Mouse (Mus musculus): ENCODE results near the gene Myo16. TPM values are rescaled to one million over a fixed set of nuclear protein-coding genes. Genes with fewer than 3 reads are reported as not detected.

Myo16 gene
- polyA plus RNA-seq, 1 experiment: 0.08 TPM

- Histone ChIP-seq H3K4me1 (ENCODE audit: control insufficient read depth, insufficient read depth, low read length) (no peaks in the 10 kb centered on the region), H3K27me3 (replicated peaks; ENCODE audit: control insufficient read depth, insufficient read depth, low read length) (no peaks in the 10 kb centered on the region), H3K27ac (ENCODE audit: insufficient read depth, low read depth, low read length) (no peak overlapping the region), H3K36me3 (ENCODE audit: control insufficient read depth, insufficient read depth, low read length) (no peaks in the 10 kb centered on the region), H3K4me3 (ENCODE audit: insufficient read depth, low read depth, low read length) (no peak overlapping the region)
- no peak for TF ChIP-seq POLR2A (IDR thresholded peaks at IDR 0.05; ENCODE audit: low read depth, low read length)
- no peak for TF ChIP-seq CTCF (conservative IDR thresholded peaks at IDR 0.05; ENCODE audit: insufficient read depth, insufficient read length, low read depth, low read length)
- no peak for DNase-seq
- 82% methylated on average over 1 of the region's 1 CpGs for WGBS
Observed at GRCm38 (mm10) chr8:10304721-10305120, 151.0 kb downstream of the Myo16 start.

GRCm38 (mm10) chr8:10307345-10307744 lies 153.6 kb downstream of the Myo16 start:
- Histone ChIP-seq H3K27ac (ENCODE audit: insufficient read depth, low read depth, low read length) (no peak overlapping the region), H3K36me3 (ENCODE audit: control insufficient read depth, insufficient read depth, low read length) (no peaks in the 10 kb centered on the region), H3K27me3 (replicated peaks; ENCODE audit: control insufficient read depth, insufficient read depth, low read length) (no peaks in the 10 kb centered on the region), H3K4me3 (ENCODE audit: insufficient read depth, low read depth, low read length) (no peak overlapping the region), H3K4me1 (ENCODE audit: control insufficient read depth, insufficient read depth, low read length) (no peaks in the 10 kb centered on the region)
- TF ChIP-seq POLR2A (IDR thresholded peaks at IDR 0.05; ENCODE audit: low read depth, low read length) (no peak), CTCF (conservative IDR thresholded peaks at IDR 0.05; ENCODE audit: insufficient read depth, insufficient read length, low read depth, low read length) (no peak)
- DNase-seq: no peak
- 21% methylated on average over 6 of the region's 6 CpGs for WGBS

DNA sequence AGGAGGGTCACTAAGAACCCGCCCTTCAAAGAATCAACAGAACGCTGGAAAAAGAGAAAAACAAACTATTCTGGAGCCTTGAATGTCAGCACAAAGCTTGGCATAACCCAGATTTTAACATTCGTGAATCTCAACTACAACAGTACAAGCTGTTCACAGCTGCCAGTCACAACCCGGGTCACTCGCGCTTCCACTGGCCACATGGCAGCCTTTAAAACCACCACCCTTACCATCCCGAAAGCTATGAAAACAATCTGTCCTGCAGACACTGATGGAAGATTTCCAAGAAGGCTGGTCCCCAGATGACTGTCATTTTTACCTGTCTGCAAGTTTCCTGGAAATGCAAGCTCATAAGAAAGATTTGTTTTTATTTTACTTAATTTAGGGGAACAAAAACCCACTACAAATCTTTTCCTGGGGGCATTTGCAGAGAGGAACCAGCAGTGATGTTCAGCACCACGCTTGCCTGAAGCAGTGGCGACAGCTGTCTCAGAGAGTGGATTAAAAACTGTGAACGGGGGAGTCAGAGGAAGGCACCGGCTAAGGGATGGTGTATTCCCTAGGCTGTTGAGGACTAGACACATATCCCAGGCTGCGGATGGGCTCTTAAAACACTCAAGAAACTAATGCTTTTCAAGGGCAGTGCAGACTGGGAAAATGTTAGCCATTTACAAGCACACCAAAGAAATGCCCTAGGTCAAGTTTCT lies 154.2 kb downstream of the Myo16 start:
- Histone ChIP-seq H3K27me3 (replicated peaks; ENCODE audit: control insufficient read depth, insufficient read depth, low read length) (no peaks in the 10 kb centered on the region), H3K4me1 (ENCODE audit: control insufficient read depth, insufficient read depth, low read length) (no peaks in the 10 kb centered on the region), H3K36me3 (ENCODE audit: control insufficient read depth, insufficient read depth, low read length) (no peaks in the 10 kb centered on the region), H3K4me3 (ENCODE audit: insufficient read depth, low read depth, low read length) (no peak overlapping the region), H3K27ac (ENCODE audit: insufficient read depth, low read depth, low read length) (no peak overlapping the region)
- TF ChIP-seq POLR2A (IDR thresholded peaks at IDR 0.05; ENCODE audit: low read depth, low read length) (no peak), CTCF (conservative IDR thresholded peaks at IDR 0.05; ENCODE audit: insufficient read depth, insufficient read length, low read depth, low read length) (no peak)
- 25% methylated on average over 12 of the region's 12 CpGs for WGBS
- DNase-seq: no peak

GRCm38 (mm10) chr8:10310470-10310869 lies 156.8 kb downstream of the Myo16 start:
- Histone ChIP-seq H3K36me3 (ENCODE audit: control insufficient read depth, insufficient read depth, low read length) (no peaks in the 10 kb centered on the region), H3K4me1 (ENCODE audit: control insufficient read depth, insufficient read depth, low read length) (no peaks in the 10 kb centered on the region), H3K27me3 (replicated peaks; ENCODE audit: control insufficient read depth, insufficient read depth, low read length) (no peaks in the 10 kb centered on the region), H3K27ac (ENCODE audit: insufficient read depth, low read depth, low read length) (no peak overlapping the region), H3K4me3 (ENCODE audit: insufficient read depth, low read depth, low read length) (no peak overlapping the region)
- WGBS: 79% methylated on average over 2 of the region's 2 CpGs
- DNase-seq: no peak
- TF ChIP-seq POLR2A (IDR thresholded peaks at IDR 0.05; ENCODE audit: low read depth, low read length) (no peak), CTCF (conservative IDR thresholded peaks at IDR 0.05; ENCODE audit: insufficient read depth, insufficient read length, low read depth, low read length) (no peak)

GRCm38 (mm10) chr8:10312316-10312715 lies 158.6 kb downstream of the Myo16 start:
- no peak overlapping the region for H3K27ac ChIP-seq (ENCODE audit: insufficient read depth, low read depth, low read length)
- H3K4me3 ChIP-seq (ENCODE audit: insufficient read depth, low read depth, low read length): no peak overlapping the region
- no peaks in the 10 kb centered on the region for H3K4me1 ChIP-seq (ENCODE audit: control insufficient read depth, insufficient read depth, low read length)
- no peaks in the 10 kb centered on the region for H3K36me3 ChIP-seq (ENCODE audit: control insufficient read depth, insufficient read depth, low read length)
- H3K27me3 ChIP-seq (replicated peaks; ENCODE audit: control insufficient read depth, insufficient read depth, low read length): no peaks in the 10 kb centered on the region
- WGBS: 40% methylated on average over 10 of the region's 10 CpGs
- TF ChIP-seq POLR2A (IDR thresholded peaks at IDR 0.05; ENCODE audit: low read depth, low read length) (no peak), CTCF (conservative IDR thresholded peaks at IDR 0.05; ENCODE audit: insufficient read depth, insufficient read length, low read depth, low read length) (no peak)
- DNase-seq: no peak

- TF ChIP-seq CTCF (conservative IDR thresholded peaks at IDR 0.05; ENCODE audit: insufficient read depth, insufficient read length, low read depth, low read length): no peak
- WGBS: 65% methylated on average over 5 of the region's 5 CpGs
- Histone ChIP-seq H3K36me3 (ENCODE audit: control insufficient read depth, insufficient read depth, low read length) (no peaks in the 10 kb centered on the region), H3K4me1 (ENCODE audit: control insufficient read depth, insufficient read depth, low read length) (no peaks in the 10 kb centered on the region), H3K4me3 (ENCODE audit: insufficient read depth, low read depth, low read length) (no peak overlapping the region), H3K27ac (ENCODE audit: insufficient read depth, low read depth, low read length) (no peak overlapping the region), H3K27me3 (replicated peaks; ENCODE audit: control insufficient read depth, insufficient read depth, low read length) (no peaks in the 10 kb centered on the region)
- no peak for DNase-seq
Observed at GRCm38 (mm10) chr8:10316201-10316600, 162.5 kb downstream of the Myo16 start.

- H3K27ac ChIP-seq (ENCODE audit: insufficient read depth, low read depth, low read length): no peak overlapping the region
- H3K4me3 ChIP-seq (ENCODE audit: insufficient read depth, low read depth, low read length): no peak overlapping the region
- H3K27me3 ChIP-seq (replicated peaks; ENCODE audit: control insufficient read depth, insufficient read depth, low read length): no peaks in the 10 kb centered on the region
- WGBS: 77% methylated on average over 7 of the region's 7 CpGs
- H3K4me1 ChIP-seq (ENCODE audit: control insufficient read depth, insufficient read depth, low read length): no peaks in the 10 kb centered on the region
- DNase-seq: no peak
- TF ChIP-seq CTCF (conservative IDR thresholded peaks at IDR 0.05; ENCODE audit: insufficient read depth, insufficient read length, low read depth, low read length) (no peak), POLR2A (IDR thresholded peaks at IDR 0.05; ENCODE audit: low read depth, low read length) (no peak)
- no peaks in the 10 kb centered on the region for H3K36me3 ChIP-seq (ENCODE audit: control insufficient read depth, insufficient read depth, low read length)
Observed at GRCm38 (mm10) chr8:10318103-10318502, 164.4 kb downstream of the Myo16 start.

Measured in kidney, adult 2 months (tissue).